Mouse (Mus musculus): ENCODE measurements at regions not wholly inside any gene's neighbourhood (a gene's known extent, or its start where the extent isn't known, plus 50 kb on each side); places are given as distances from the start of the nearest gene placed in this dataset.
"Not testable (repeated sequence)": the region's sequence is repeated elsewhere in the genome, so short reads cannot be mapped to it uniquely, and the experiment has no call there.

DNA sequence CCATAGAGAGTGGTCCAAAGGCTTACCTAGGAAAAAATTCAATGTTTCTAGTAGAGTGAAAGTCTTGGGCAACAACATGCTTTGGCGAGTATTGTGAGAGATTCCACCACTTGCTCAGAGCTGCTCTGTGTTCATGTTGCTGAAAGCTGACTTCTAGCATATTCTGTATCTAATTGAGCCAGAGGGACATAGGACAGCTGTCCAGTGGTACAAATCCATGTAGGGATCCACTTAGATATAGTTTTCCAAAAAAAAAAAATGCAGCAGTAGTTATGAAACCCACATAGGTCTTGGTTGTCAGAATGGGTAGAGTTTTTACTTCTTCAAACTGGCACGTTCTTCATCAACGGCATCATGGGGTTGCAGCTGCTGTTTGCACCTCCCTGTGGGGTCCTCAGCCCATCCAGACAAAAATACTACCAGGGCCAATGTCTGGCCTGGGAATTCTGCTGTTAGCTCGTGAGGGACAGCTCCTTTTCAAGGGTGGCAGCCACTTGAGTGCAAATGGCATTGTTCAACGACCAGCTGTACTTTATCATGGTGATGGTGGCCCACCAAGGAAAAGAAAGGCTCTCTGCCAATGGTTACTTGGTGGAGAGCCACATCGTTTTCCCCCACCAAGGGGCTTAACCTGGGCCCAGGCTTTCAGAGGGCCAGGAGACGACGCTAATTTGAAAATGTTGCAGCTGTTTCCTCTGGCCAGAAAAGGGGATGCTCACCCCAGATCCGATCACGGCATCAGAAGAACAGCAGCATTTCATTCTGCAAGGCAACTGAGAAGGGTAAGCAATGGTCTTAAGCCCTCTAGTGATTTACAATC lies 181.4 kb downstream of the Cdca7 start:
- no peak overlapping the region for H3K27ac ChIP-seq
- ATAC-seq, result no peak
- WGBS, result 58% methylated on average over 10 of the region's 10 CpGs
- no peak overlapping the region for H3K4me2 ChIP-seq (replicated peaks)
- no peak overlapping the region for H3K4me3 ChIP-seq (replicated peaks)
- no peak overlapping the region for H3K9ac ChIP-seq
- no peaks in the 10 kb centered on the region for H3K9me3 ChIP-seq
- no peaks in the 10 kb centered on the region for H3K27me3 ChIP-seq (replicated peaks)
- H3K4me1 ChIP-seq (replicated peaks), result no peaks in the 10 kb centered on the region; the same call in 1 of the 2 replicates
- no peaks in the 10 kb centered on the region for H3K36me3 ChIP-seq

DNA sequence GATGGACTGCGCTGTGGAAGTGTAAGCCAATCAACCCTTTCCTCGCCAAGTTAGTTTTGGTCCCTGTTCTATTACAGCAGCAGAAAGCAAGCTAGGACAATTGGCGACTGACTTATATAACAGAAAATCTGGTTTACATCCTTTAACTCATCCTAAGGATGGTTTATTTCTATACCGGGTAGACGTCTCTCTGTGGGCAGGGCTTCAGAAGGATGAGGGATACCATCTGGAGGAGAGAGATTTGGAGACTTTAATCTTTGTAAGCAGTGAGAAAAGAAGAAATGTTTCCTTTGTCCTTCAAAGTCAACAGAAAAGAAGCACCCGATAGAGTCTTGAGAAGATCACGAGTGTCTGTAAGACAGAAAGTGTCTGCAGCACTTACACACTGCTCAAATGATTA lies 186.4 kb downstream of the Cdca7 start:
- H3K9me3 ChIP-seq, result no peaks in the 10 kb centered on the region
- H3K4me2 ChIP-seq (replicated peaks), result no peak overlapping the region
- H3K4me3 ChIP-seq (replicated peaks), result no peak overlapping the region
- no peaks in the 10 kb centered on the region for H3K36me3 ChIP-seq
- H3K9ac ChIP-seq, result no peak overlapping the region
- no peaks in the 10 kb centered on the region for H3K4me1 ChIP-seq (replicated peaks)
- no peaks in the 10 kb centered on the region for H3K27me3 ChIP-seq (replicated peaks)
- no peak overlapping the region for H3K27ac ChIP-seq
- no peak for ATAC-seq
- WGBS, result 49% methylated on average over 7 of the region's 7 CpGs

DNA sequence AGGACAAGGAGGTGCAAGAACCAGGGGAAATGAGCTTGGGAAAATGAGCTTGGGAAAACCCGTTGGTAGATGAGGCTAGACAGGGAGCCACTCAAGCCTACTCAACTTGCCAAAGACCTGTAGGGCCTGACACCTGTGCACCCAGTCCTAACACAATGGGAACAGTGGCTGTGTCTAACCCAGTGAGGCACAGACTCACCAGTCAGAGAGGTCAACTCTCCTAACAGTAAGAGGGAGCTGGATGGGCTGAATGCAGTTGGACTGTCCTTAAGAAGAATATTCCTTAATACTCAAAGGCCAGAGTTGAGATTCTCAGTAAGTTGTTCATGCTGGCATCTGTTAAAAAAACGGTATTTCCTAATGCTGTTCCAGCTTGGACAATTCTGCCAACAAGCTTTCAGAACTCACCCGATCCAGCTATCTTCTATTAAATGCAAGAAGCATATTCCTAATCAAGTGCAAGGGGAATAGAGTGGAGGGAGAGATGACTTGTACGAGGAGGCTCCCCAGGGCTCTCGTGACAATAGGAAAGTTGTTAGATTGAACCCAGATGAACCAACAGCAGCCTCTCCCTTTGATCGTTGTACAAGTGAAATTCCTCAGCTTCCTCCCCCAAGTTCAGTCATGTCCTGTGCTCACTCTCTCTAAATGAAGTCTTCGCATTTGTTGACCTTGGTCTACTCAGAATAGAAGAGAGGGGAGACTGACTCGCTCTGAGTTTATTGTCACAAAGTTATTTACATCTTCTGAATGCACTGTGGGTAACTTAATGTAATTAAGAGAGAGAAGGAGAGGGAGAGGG lies 187.2 kb downstream of the Cdca7 start:
- H3K36me3 ChIP-seq, result no peaks in the 10 kb centered on the region
- WGBS, result 61% methylated on average over 8 of the region's 8 CpGs

DNA sequence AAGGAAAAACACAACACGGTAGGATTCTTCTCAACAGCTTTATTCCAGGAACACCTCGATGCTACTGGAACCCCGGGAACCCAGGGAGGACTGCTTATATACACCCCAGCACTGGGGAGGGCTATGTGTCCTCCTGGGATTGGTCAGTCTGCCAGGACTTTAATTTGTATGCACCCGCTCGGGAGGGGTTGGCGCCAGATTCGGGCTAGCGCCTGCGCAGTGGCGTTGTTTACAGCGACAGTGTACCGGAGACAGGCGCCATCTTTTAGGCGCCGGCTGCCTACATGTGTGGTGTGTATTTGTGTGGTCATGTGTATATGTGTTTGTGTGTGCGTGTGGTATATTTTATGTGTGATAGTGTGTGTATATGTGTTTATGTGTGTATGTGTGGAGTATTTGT lies 191.4 kb downstream of the Cdca7 start:
- 95% methylated on average over 16 of the region's 16 CpGs for WGBS
- not testable (repeated sequence) for H3K9ac ChIP-seq; H3K4me3 ChIP-seq (replicated peaks); H3K27ac ChIP-seq; H3K27me3 ChIP-seq (replicated peaks); H3K9me3 ChIP-seq; H3K4me1 ChIP-seq (replicated peaks); H3K4me2 ChIP-seq (replicated peaks); H3K36me3 ChIP-seq; ATAC-seq

More for the DNA sequence above, 187.2 kb downstream of the Cdca7 start:
- no peaks in the 10 kb centered on the region for H3K9me3 ChIP-seq
- H3K4me2 ChIP-seq (replicated peaks), result no peak overlapping the region
- H3K27ac ChIP-seq, result no peak overlapping the region
- ATAC-seq, result no peak
- H3K27me3 ChIP-seq (replicated peaks), result no peaks in the 10 kb centered on the region
- no peak overlapping the region for H3K4me3 ChIP-seq (replicated peaks)
- H3K9ac ChIP-seq, result no peak overlapping the region
- H3K4me1 ChIP-seq (replicated peaks), result no peaks in the 10 kb centered on the region

DNA sequence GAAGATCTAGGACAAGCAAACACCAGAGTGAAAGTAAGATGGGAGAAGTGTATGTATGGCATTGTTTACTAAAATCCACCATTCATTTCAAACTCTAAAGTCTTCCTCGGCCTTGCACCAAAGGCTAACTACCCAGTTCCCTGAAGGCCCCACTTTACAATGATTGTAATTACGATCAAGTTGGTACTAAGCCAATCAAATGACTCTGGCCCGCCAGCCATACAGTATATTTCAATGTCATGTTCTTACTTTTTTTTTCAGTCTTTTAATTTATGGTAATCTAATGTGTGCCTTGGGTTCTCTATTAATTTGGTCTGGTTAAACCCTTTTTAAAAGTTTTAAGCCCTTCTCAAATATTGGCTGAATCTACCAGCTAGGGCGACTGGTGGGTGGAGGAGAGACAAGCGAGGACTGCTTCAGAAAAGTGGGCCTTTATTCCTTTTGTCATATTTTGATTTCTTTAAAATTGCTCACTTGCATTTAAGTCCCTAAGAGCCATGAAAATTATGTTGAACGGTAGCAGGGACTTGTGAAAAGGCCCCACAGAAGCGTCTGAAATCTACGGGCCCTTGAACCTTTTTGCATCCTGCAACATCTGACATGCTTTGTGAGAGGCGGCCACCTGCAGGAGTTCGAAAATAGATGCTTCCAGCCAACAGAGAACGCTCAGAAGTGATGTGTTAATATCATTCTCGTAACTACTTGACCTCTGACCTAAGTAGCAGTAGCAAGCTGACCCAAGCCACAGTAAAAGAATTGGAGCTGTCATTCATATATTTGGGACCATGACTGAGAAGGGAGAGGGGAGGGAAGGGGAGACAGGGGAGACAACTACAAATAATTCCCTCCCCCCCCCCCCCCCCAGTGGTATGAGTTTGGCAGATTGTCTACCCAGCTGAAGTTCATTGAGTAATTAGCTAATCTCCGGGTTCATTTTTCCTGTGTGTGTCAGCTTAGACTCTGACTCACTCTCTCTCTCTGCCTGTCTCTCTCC lies 197.2 kb downstream of the Cdca7 start:
- Histone ChIP-seq H3K4me1 (replicated peaks) (0 out of 2 replicates have a peak, but pooled peaks cover 9% of the 10 kb centered on the region), H3K27ac (no peak overlapping the region), H3K4me2 (replicated peaks) (no peak overlapping the region), H3K9ac (no peak overlapping the region), H3K9me3 (no peaks in the 10 kb centered on the region), H3K27me3 (replicated peaks) (no peaks in the 10 kb centered on the region), H3K4me3 (replicated peaks) (no peak overlapping the region), H3K36me3 (no peaks in the 10 kb centered on the region)
- 54% methylated on average over 13 of the region's 13 CpGs for WGBS
- peak; percentile 55; the same call in 1 of the 2 replicates for ATAC-seq

DNA sequence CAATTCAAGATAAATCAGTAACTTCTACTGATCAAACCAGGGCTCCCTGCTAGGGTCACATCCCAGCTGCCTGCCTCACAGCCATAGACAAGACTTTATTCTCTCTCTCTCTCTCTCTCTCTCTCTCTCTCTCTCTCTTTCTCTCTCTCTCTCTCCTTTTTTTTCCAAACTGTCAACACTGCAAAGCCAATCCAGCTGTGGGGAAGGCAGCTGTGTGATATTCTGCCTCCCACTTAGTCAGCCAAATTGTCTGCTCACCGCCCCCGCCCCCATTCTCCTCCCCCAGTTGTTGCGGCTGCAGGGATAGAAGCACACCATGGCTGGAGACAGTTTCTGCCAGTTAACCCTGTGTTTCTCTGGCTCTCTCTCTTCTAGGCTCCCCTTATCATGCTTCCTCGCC lies 198.3 kb downstream of the Cdca7 start:
- Histone ChIP-seq H3K4me3 (replicated peaks) (no peak overlapping the region), H3K36me3 (no peaks in the 10 kb centered on the region), H3K9me3 (no peaks in the 10 kb centered on the region), H3K4me2 (replicated peaks) (no peak overlapping the region), H3K9ac (no peak overlapping the region), H3K27me3 (replicated peaks) (no peaks in the 10 kb centered on the region), H3K27ac (no peak overlapping the region), H3K4me1 (replicated peaks) (0 out of 2 replicates have a peak, but pooled peaks cover 9% of the 10 kb centered on the region)
- 11% methylated on average over 4 of the region's 4 CpGs for WGBS
- ATAC-seq, result peak; percentile 80

DNA sequence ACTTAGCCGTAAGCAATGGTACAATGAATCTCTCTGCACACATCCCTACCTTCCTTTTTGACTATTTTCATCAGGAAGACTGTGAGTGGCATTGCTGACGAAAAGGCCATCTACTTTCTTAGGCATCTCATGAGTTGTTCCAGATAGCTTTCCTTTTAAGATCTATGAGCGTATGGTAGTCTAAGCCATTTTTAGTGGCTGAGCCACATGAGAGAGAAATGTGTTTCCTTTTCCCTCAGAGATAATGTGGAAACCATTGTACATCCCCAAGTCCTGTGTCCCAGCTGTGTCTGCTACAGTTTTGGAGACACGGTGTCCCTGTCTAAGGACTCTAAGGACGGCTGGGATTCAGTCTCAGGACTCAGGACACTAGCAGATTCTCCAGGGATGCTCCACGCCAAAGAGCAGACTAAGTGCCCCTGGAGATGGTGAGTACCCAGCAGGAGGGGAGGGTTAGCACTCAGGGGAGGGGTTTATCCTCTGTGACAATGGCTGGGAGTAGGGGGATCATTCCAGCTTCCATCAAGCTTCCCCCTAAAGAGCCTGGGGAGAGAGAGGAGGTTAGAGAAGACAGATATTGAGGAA lies 199.0 kb downstream of the Cdca7 start:
- no peak overlapping the region for H3K4me3 ChIP-seq (replicated peaks)
- H3K9me3 ChIP-seq, result no peaks in the 10 kb centered on the region
- ATAC-seq, result no peak
- no peaks in the 10 kb centered on the region for H3K36me3 ChIP-seq
- no peak overlapping the region for H3K4me2 ChIP-seq (replicated peaks)
- H3K4me1 ChIP-seq (replicated peaks), result 0 out of 2 replicates have a peak, but pooled peaks cover 9% of the 10 kb centered on the region
- H3K27ac ChIP-seq, result no peak overlapping the region
- no peak overlapping the region for H3K9ac ChIP-seq
- H3K27me3 ChIP-seq (replicated peaks), result no peaks in the 10 kb centered on the region
- WGBS, result 72% methylated on average over 6 of the region's 6 CpGs

DNA sequence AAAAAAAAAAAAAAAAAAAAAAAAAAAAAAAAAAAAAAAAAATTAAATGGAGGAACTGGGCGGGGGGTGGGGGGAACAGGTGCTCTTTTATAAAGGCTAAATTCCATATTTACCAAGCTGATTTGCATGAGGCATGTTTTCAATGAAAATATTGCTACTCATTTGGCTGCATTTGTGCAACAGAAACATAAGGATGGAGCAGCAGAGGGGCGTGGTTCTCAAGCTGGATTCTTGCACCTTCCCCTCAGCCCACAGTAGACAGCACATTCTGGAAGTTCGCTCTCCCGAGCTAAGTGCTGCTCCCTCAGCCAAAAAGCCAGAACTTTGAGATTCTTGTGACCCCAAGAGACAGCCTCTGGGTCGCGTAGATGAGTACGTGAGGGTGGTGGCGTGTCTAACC lies 201.8 kb downstream of the Cdca7 start:
- 85% methylated on average over 8 of the region's 8 CpGs for WGBS
- H3K36me3 ChIP-seq, result no peaks in the 10 kb centered on the region

DNA sequence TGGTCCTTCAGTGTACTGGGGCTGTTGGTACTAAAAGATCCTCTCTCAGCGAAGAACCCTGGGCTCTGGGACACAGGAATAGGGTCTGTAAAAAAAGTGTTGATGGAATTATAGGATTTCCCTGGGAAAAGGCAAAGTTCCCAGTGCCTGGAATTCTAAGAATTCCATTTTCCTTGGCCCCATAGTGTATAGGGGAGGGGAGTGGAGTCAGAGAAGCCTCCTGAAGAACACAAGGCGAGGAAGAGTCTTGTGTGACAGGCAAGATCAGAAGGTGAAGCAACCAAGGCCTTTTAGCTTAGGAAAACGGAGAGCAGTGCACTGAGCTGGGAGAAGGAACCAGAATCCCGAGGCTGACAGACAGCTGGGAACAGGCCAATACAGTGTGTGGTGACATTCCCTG lies 212.1 kb downstream of the Cdca7 start:
- ATAC-seq, result no peak
- WGBS, result 50% methylated on average over 4 of the region's 4 CpGs
- Histone ChIP-seq H3K9ac (no peak overlapping the region), H3K4me1 (replicated peaks) (no peaks in the 10 kb centered on the region), H3K27ac (no peak overlapping the region), H3K36me3 (no peaks in the 10 kb centered on the region), H3K27me3 (replicated peaks) (no peaks in the 10 kb centered on the region), H3K4me3 (replicated peaks) (no peak overlapping the region), H3K9me3 (0 out of 2 replicates have a peak, but pooled peaks cover 3% of the 10 kb centered on the region), H3K4me2 (replicated peaks) (no peak overlapping the region)

More for the DNA sequence above, 201.8 kb downstream of the Cdca7 start:
- no peaks in the 10 kb centered on the region for H3K9me3 ChIP-seq
- H3K4me3 ChIP-seq (replicated peaks), result no peak overlapping the region
- no peak overlapping the region for H3K27ac ChIP-seq
- H3K9ac ChIP-seq, result no peak overlapping the region
- no peak for ATAC-seq
- no peak overlapping the region for H3K4me2 ChIP-seq (replicated peaks)
- H3K4me1 ChIP-seq (replicated peaks), result 0 out of 2 replicates have a peak, but pooled peaks cover 9% of the 10 kb centered on the region
- H3K27me3 ChIP-seq (replicated peaks), result no peaks in the 10 kb centered on the region

DNA sequence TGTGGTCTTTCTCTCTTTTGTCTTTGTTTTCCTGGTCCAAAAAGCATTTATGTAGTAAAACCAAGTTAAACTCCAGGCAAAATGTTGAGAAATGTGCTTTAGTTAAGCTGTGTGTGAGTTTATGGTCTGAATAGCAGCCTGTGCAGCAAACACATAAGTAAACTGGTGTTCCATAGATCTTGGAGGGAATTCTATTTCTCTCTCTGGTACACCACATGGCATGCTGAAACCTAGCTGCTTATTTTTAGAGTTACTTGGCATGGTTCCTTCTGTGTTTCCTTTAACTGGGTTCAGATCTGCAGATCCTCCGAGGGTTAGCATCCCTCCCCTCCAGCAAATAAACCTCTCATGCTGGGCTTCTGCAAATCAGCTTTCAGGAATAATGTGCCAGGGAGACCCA lies 225.1 kb downstream of the Cdca7 start:
- Histone ChIP-seq H3K9me3 (no peaks in the 10 kb centered on the region), H3K27ac (no peak overlapping the region), H3K9ac (no peak overlapping the region), H3K4me2 (replicated peaks) (no peak overlapping the region), H3K27me3 (replicated peaks) (no peaks in the 10 kb centered on the region), H3K4me1 (replicated peaks) (0 out of 2 replicates have a peak, but pooled peaks cover 2% of the 10 kb centered on the region), H3K36me3 (no peaks in the 10 kb centered on the region), H3K4me3 (replicated peaks) (no peak overlapping the region)
- ATAC-seq, result no peak
- WGBS, result 55% methylated on average over 1 of the region's 1 CpGs

DNA sequence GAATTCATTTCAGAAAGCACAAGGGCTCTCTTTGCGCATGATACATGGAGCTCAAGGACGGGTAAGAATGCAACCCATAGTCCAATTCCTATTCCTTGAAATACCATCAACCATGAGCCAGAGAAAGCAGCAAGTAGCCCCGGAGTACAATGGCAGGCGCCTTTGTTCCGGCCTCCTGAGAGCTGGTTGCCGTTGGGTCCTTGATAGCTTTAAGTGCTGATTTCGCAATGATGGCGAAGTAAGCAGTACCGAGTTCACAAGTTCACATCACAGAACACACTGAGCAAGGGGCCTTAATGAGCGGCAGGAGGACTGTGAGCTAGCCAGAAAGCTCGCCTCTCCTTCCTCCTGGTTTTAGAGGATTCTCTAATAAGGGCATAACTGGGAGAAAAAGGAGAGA lies 227.3 kb downstream of the Cdca7 start:
- no peaks in the 10 kb centered on the region for H3K36me3 ChIP-seq
- no peak overlapping the region for H3K4me2 ChIP-seq (replicated peaks)
- no peak for ATAC-seq
- no peak overlapping the region for H3K4me3 ChIP-seq (replicated peaks)
- no peak overlapping the region for H3K9ac ChIP-seq
- WGBS, result 76% methylated on average over 11 of the region's 11 CpGs
- no peaks in the 10 kb centered on the region for H3K9me3 ChIP-seq
- 0 out of 2 replicates have a peak, but pooled peaks cover 2% of the 10 kb centered on the region for H3K4me1 ChIP-seq (replicated peaks)
- no peak overlapping the region for H3K27ac ChIP-seq
- no peaks in the 10 kb centered on the region for H3K27me3 ChIP-seq (replicated peaks)
